Mouse (Mus musculus): Measurements from ENCODE around the gene Fbxo28. TPM values are rescaled to one million over a fixed set of nuclear protein-coding genes. Genes with fewer than 3 reads are reported as not detected.
A peak's percentile ranks its signal among the peaks of the same experiment; 100 is the strongest.

Gene Fbxo28
- total RNA-seq, 1 experiment from 2014 or later = 20.8 TPM

- no peak for ATAC-seq (ENCODE audit: extremely low read depth, insufficient number of reproducible peaks, low FRiP score, poor library complexity, severe bottlenecking)
Observed at GRCm38 (mm10) chr1:182349557-182349956, 8.1 kb upstream of the Fbxo28 start.

GRCm38 (mm10) chr1:182346491-182346890 is 5.1 kb upstream of the Fbxo28 start:
- ATAC-seq (ENCODE audit: extremely low read depth, insufficient number of reproducible peaks, low FRiP score, poor library complexity, severe bottlenecking) = no peak

GRCm38 (mm10) chr1:182345857-182346256 is 4.4 kb upstream of the Fbxo28 start:
- no peak for ATAC-seq (ENCODE audit: extremely low read depth, insufficient number of reproducible peaks, low FRiP score, poor library complexity, severe bottlenecking)

GRCm38 (mm10) chr1:182341993-182342392 is 564 bp upstream of the Fbxo28 start:
- ATAC-seq (ENCODE audit: extremely low read depth, insufficient number of reproducible peaks, low FRiP score, poor library complexity, severe bottlenecking) = no peak

- no peak for ATAC-seq (ENCODE audit: extremely low read depth, insufficient number of reproducible peaks, low FRiP score, poor library complexity, severe bottlenecking)
Observed at GRCm38 (mm10) chr1:182340281-182340680, 1.1 kb downstream of the Fbxo28 start.

GRCm38 (mm10) chr1:182338961-182339565 is 2.4 kb downstream of the Fbxo28 start:
- ATAC-seq (ENCODE audit: extremely low read depth, insufficient number of reproducible peaks, low FRiP score, poor library complexity, severe bottlenecking) = no peak

- 0 out of 2 replicates have a peak, but pooled peaks have one; percentile 36 for ATAC-seq (ENCODE audit: extremely low read depth, insufficient number of reproducible peaks, low FRiP score, poor library complexity, severe bottlenecking)
Observed at GRCm38 (mm10) chr1:182333766-182334437, 7.5 kb downstream of the Fbxo28 start.

- no peak for ATAC-seq (ENCODE audit: extremely low read depth, insufficient number of reproducible peaks, low FRiP score, poor library complexity, severe bottlenecking)
Observed at GRCm38 (mm10) chr1:182332090-182333034, 9.1 kb downstream of the Fbxo28 start.

GRCm38 (mm10) chr1:182325919-182326318 is 15.5 kb downstream of the Fbxo28 start:
- ATAC-seq (ENCODE audit: extremely low read depth, insufficient number of reproducible peaks, low FRiP score, poor library complexity, severe bottlenecking) = no peak

GRCm38 (mm10) chr1:182324552-182324951 is 16.9 kb downstream of the Fbxo28 start:
- no peak for ATAC-seq (ENCODE audit: extremely low read depth, insufficient number of reproducible peaks, low FRiP score, poor library complexity, severe bottlenecking)

- no peak for ATAC-seq (ENCODE audit: extremely low read depth, insufficient number of reproducible peaks, low FRiP score, poor library complexity, severe bottlenecking)
Observed at GRCm38 (mm10) chr1:182323139-182323538, 18.3 kb downstream of the Fbxo28 start.

GRCm38 (mm10) chr1:182314201-182314600 is 27.2 kb downstream of the Fbxo28 start:
- ATAC-seq (ENCODE audit: extremely low read depth, insufficient number of reproducible peaks, low FRiP score, poor library complexity, severe bottlenecking) = no peak

- no peak for ATAC-seq (ENCODE audit: extremely low read depth, insufficient number of reproducible peaks, low FRiP score, poor library complexity, severe bottlenecking)
Observed at GRCm38 (mm10) chr1:182313181-182313580, 28.2 kb downstream of the Fbxo28 start.

GRCm38 (mm10) chr1:182311376-182311775 is 30.1 kb downstream of the Fbxo28 start:
- no peak for ATAC-seq (ENCODE audit: extremely low read depth, insufficient number of reproducible peaks, low FRiP score, poor library complexity, severe bottlenecking)

- no peak for ATAC-seq (ENCODE audit: extremely low read depth, insufficient number of reproducible peaks, low FRiP score, poor library complexity, severe bottlenecking)
Observed at GRCm38 (mm10) chr1:182310316-182310715, 31.1 kb downstream of the Fbxo28 start.

GRCm38 (mm10) chr1:182309403-182309802 is 32.0 kb downstream of the Fbxo28 start:
- ATAC-seq (ENCODE audit: extremely low read depth, insufficient number of reproducible peaks, low FRiP score, poor library complexity, severe bottlenecking) = no peak

- no peak for ATAC-seq (ENCODE audit: extremely low read depth, insufficient number of reproducible peaks, low FRiP score, poor library complexity, severe bottlenecking)
Observed at GRCm38 (mm10) chr1:182302916-182303315, 38.5 kb downstream of the Fbxo28 start.

GRCm38 (mm10) chr1:182302176-182302870 is 39.1 kb downstream of the Fbxo28 start:
- ATAC-seq (ENCODE audit: extremely low read depth, insufficient number of reproducible peaks, low FRiP score, poor library complexity, severe bottlenecking) = no peak

GRCm38 (mm10) chr1:182297821-182298220 is 43.6 kb downstream of the Fbxo28 start:
- no peak for ATAC-seq (ENCODE audit: extremely low read depth, insufficient number of reproducible peaks, low FRiP score, poor library complexity, severe bottlenecking)
